Mouse (Mus musculus) heart, embryonic 11.5 days (tissue): Measurements from ENCODE around the gene Gpc4. TPM values are rescaled to one million over a fixed set of nuclear protein-coding genes. Genes with fewer than 3 reads are reported as not detected.

Experiments
- ATAC-seq: fragments of 200-750 bp; cut with Nextera tagmentation; replicated peaks from 2 replicates; pipeline ENCODE4 v1.8.0; 2017; ENCODE audit warnings: moderate library complexity; ENCODE audit not compliant: insufficient number of reproducible peaks, low FRiP score, low TSS enrichment
- H3K27ac ChIP-seq: fragments of 300-500 bp; sonication (generic); 2 replicates; pipeline ENCODE4 v1.5.1; 2014; ENCODE audit warnings: mild to moderate bottlenecking, low read depth, low read length
- H3K27me3 ChIP-seq: fragments of 300-500 bp; sonication (generic); 2 replicates; pipeline ENCODE4 v1.6.1; 2014; ENCODE audit warnings: mild to moderate bottlenecking, low read length, mixed read lengths; ENCODE audit not compliant: control insufficient read depth, insufficient read depth
- H3K36me3 ChIP-seq: fragments of 300-500 bp; sonication (generic); 2 replicates; pipeline ENCODE4 v1.6.1; 2014; ENCODE audit warnings: mild to moderate bottlenecking, low read length, moderate library complexity, mixed read lengths; ENCODE audit not compliant: control insufficient read depth, insufficient read depth
- H3K4me1 ChIP-seq: fragments of 300-500 bp; sonication (generic); 2 replicates; pipeline ENCODE4 v1.6.1; 2014; ENCODE audit warnings: low read length; ENCODE audit not compliant: control insufficient read depth, insufficient read depth
- H3K4me2 ChIP-seq: fragments of 300-500 bp; sonication (generic); 2 replicates; pipeline ENCODE4 v1.6.1; 2014; ENCODE audit warnings: mild to moderate bottlenecking, moderate library complexity
- H3K4me3 ChIP-seq: fragments of 300-500 bp; sonication (generic); 2 replicates; pipeline ENCODE4 v1.5.1; 2014; ENCODE audit warnings: low read depth, low read length
- H3K9ac ChIP-seq: fragments of 300-500 bp; sonication (generic); 2 replicates; pipeline ENCODE4 v1.6.1; 2014; ENCODE audit warnings: mild to moderate bottlenecking, low read depth, low read length, moderate library complexity
- H3K9me3 ChIP-seq: fragments of 300-500 bp; sonication (generic); replicated peaks from 2 replicates; pipeline ENCODE4 v1.6.1; 2016; ENCODE audit warnings: low read length; ENCODE audit not compliant: control insufficient read depth
- WGBS: fragments of 180-500 bp; shearing (Covaris S2); extraction: QIAGEN DNeasy Blood & Tissue Kit; methylation state at CpG from one replicate; pipeline ENCODE4 v1.1.7; 2014; ENCODE audit not compliant: insufficient replicate concordance; 5-methylcytosine and 5-hydroxymethylcytosine counted together
- polyA plus RNA-seq: library from polyadenylated mRNA; unstranded; fragments of >200 nt; fragmentation: Nextera tagmentation; extraction: Ambion mirVana; gene quantifications from 2 replicates; pipeline ENCODE4 v1.2.1, GENCODE M21; 2014

The Gpc4 gene
- polyA plus RNA-seq, 1 experiment from 2014 or later: 37.2 TPM

DNA sequence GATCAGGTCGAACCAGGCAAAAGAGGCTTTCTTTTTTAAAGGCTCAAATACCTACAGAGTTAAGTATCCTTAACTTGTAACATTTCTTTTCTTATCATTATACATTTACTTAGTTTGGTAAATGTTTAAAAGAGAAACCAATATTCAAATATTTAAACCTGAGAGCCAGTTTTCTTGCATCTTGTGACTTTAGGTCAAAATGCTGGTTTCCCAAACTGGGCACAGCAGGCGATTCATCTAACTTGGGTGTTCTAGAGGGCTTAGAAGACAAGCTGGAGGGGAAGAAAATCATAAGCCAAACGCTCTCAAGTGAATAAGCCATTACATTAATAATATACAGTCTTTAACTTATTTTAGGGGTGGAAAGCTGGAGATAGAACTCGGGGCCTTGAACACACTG lies 10.2 kb downstream of the Gpc4 start:
- no peak overlapping the region for H3K4me2 ChIP-seq
- H3K27me3 ChIP-seq: no peaks in the 10 kb centered on the region
- H3K27ac ChIP-seq: no peak overlapping the region
- no peaks in the 10 kb centered on the region for H3K9me3 ChIP-seq
- H3K4me3 ChIP-seq: no peak overlapping the region
- H3K9ac ChIP-seq: no peak overlapping the region
- ATAC-seq: no peak
- WGBS: 84% methylated on average over 4 of the region's 4 CpGs
- H3K4me1 ChIP-seq: no peaks in the 10 kb centered on the region; the same call in 1 of the 2 replicates
- H3K36me3 ChIP-seq: no peaks in the 10 kb centered on the region

GRCm38 (mm10) chrX:52153451-52153850 lies 11.6 kb downstream of the Gpc4 start:
- Histone ChIP-seq H3K4me3 (no peak overlapping the region), H3K9me3 (no peaks in the 10 kb centered on the region), H3K27ac (no peak overlapping the region), H3K27me3 (no peaks in the 10 kb centered on the region), H3K9ac (no peak overlapping the region), H3K36me3 (no peaks in the 10 kb centered on the region), H3K4me1 (no peaks in the 10 kb centered on the region; the same call in 1 of the 2 replicates), H3K4me2 (no peak overlapping the region)
- 79% methylated on average over 4 of the region's 4 CpGs for WGBS
- ATAC-seq: no peak

GRCm38 (mm10) chrX:52152961-52153360 lies 12.1 kb downstream of the Gpc4 start:
- Histone ChIP-seq H3K9me3 (no peaks in the 10 kb centered on the region), H3K27me3 (no peaks in the 10 kb centered on the region), H3K9ac (no peak overlapping the region), H3K4me1 (no peaks in the 10 kb centered on the region; the same call in 1 of the 2 replicates), H3K4me2 (no peak overlapping the region), H3K36me3 (no peaks in the 10 kb centered on the region), H3K27ac (no peak overlapping the region), H3K4me3 (no peak overlapping the region)
- 77% methylated on average over 5 of the region's 5 CpGs for WGBS
- no peak for ATAC-seq

GRCm38 (mm10) chrX:52151555-52151954 lies 13.5 kb downstream of the Gpc4 start:
- Histone ChIP-seq H3K27me3 (no peaks in the 10 kb centered on the region), H3K36me3 (no peaks in the 10 kb centered on the region), H3K9ac (no peak overlapping the region), H3K4me3 (no peak overlapping the region), H3K4me2 (peak overlapping the region; percentile 42), H3K4me1 (no peaks in the 10 kb centered on the region; the same call in 1 of the 2 replicates), H3K27ac (no peak overlapping the region), H3K9me3 (no peaks in the 10 kb centered on the region)
- no peak for ATAC-seq
- 68% methylated on average over 5 of the region's 5 CpGs for WGBS

- no peaks in the 10 kb centered on the region for H3K36me3 ChIP-seq
- H3K27me3 ChIP-seq: no peaks in the 10 kb centered on the region
- H3K4me1 ChIP-seq: no peaks in the 10 kb centered on the region; the same call in 1 of the 2 replicates
- ATAC-seq: peak; percentile 69; the same call in 1 of the 2 replicates
- H3K9ac ChIP-seq: no peak overlapping the region
- 36% methylated on average over 7 of the region's 7 CpGs for WGBS
- no peaks in the 10 kb centered on the region for H3K9me3 ChIP-seq
- peak overlapping the region; percentile 42 for H3K4me2 ChIP-seq
- H3K4me3 ChIP-seq: no peak overlapping the region
- H3K27ac ChIP-seq: peak overlapping the region; percentile 17; the same call in 1 of the 2 replicates
Observed at GRCm38 (mm10) chrX:52151100-52151499, 14.0 kb downstream of the Gpc4 start.

DNA sequence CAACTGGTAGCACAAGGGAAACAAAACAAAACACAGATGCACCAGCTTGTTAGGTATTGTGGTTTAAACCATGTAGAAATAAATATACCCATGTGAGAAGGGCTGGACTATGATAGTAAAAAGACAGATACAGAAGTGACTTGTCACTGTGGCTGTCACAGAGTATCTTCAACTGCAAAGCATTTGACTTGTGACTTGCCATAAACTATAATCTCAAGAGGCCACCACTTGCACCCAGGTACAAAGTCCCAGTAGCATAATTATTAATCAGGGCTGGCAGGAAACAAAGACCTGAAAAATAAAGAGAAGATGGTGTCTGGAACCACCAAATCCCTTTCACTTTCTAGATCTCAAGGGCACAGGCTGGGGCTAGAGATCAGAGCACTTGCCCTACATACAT lies 19.5 kb downstream of the Gpc4 start:
- no peaks in the 10 kb centered on the region for H3K9me3 ChIP-seq
- no peak for ATAC-seq
- no peaks in the 10 kb centered on the region for H3K27me3 ChIP-seq
- no peaks in the 10 kb centered on the region for H3K36me3 ChIP-seq
- H3K4me2 ChIP-seq: no peak overlapping the region
- no peak overlapping the region for H3K4me3 ChIP-seq
- H3K9ac ChIP-seq: no peak overlapping the region
- H3K27ac ChIP-seq: no peak overlapping the region
- no peaks in the 10 kb centered on the region for H3K4me1 ChIP-seq

DNA sequence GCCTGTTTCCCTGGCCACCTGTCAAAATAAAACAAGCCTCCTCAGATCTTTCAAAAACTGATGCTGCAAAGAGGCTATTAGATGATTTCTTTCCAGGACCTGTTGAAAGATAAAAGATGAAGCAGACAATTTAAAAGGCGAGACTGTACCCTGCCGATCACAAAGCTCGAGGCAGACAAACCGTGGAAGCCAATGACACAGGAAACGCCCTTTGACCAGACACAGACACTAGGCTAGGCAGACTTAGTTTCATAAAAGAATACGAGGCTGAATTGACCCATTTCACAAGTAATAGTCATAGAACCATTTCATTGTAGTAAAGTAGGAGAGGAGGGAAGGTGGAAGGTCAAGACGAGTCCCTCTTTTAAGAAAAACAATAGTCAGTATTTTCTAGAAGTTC lies 20.6 kb downstream of the Gpc4 start:
- Histone ChIP-seq H3K9me3 (no peaks in the 10 kb centered on the region), H3K4me1 (no peaks in the 10 kb centered on the region), H3K4me3 (no peak overlapping the region), H3K4me2 (no peak overlapping the region), H3K27me3 (no peaks in the 10 kb centered on the region), H3K9ac (no peak overlapping the region), H3K36me3 (no peaks in the 10 kb centered on the region), H3K27ac (no peak overlapping the region)
- ATAC-seq: no peak
- WGBS: 70% methylated on average over 7 of the region's 7 CpGs

GRCm38 (mm10) chrX:52140316-52140715 lies 24.7 kb downstream of the Gpc4 start:
- Histone ChIP-seq H3K9ac (no peak overlapping the region), H3K4me1 (no peaks in the 10 kb centered on the region), H3K27ac (no peak overlapping the region), H3K4me2 (no peak overlapping the region), H3K9me3 (no peaks in the 10 kb centered on the region), H3K27me3 (no peaks in the 10 kb centered on the region), H3K36me3 (no peaks in the 10 kb centered on the region), H3K4me3 (no peak overlapping the region)
- ATAC-seq: no peak

GRCm38 (mm10) chrX:52138461-52139075 lies 26.5 kb downstream of the Gpc4 start:
- Histone ChIP-seq H3K27me3 (no peaks in the 10 kb centered on the region), H3K9ac (no peak overlapping the region), H3K4me1 (no peaks in the 10 kb centered on the region), H3K9me3 (no peaks in the 10 kb centered on the region), H3K36me3 (no peaks in the 10 kb centered on the region), H3K4me2 (no peak overlapping the region), H3K4me3 (no peak overlapping the region), H3K27ac (no peak overlapping the region)
- no peak for ATAC-seq
- WGBS: 75% methylated on average over 2 of the region's 2 CpGs
